Mouse (Mus musculus) cerebellum, adult (tissue): ENCODE measurements around the gene Eef1a1.
"Not testable (repeated sequence)": the region's sequence is repeated elsewhere in the genome, so short reads cannot be mapped to it uniquely, and the experiment has no call there.

Source experiments
- ATAC-seq: cut with Nextera tagmentation; 2 replicates; pipeline ENCODE4 v1.9.2; 2017; ENCODE audit warnings: mild to moderate bottlenecking, moderate library complexity, mixed read lengths; ENCODE audit not compliant: insufficient number of reproducible peaks, low FRiP score, low TSS enrichment

Gene Eef1a1

GRCm38 (mm10) chr9:78488890-78489420, at the start of gene Eef1a1:
TSS of gene Eef1a1 (minus strand) at chr9:78489151.
- peak; percentile 31; the same call in 1 of the 2 replicates for ATAC-seq

GRCm38 (mm10) chr9:78538421-78538820, 49.5 kb upstream of the Eef1a1 start:
- no peak for ATAC-seq

DNA sequence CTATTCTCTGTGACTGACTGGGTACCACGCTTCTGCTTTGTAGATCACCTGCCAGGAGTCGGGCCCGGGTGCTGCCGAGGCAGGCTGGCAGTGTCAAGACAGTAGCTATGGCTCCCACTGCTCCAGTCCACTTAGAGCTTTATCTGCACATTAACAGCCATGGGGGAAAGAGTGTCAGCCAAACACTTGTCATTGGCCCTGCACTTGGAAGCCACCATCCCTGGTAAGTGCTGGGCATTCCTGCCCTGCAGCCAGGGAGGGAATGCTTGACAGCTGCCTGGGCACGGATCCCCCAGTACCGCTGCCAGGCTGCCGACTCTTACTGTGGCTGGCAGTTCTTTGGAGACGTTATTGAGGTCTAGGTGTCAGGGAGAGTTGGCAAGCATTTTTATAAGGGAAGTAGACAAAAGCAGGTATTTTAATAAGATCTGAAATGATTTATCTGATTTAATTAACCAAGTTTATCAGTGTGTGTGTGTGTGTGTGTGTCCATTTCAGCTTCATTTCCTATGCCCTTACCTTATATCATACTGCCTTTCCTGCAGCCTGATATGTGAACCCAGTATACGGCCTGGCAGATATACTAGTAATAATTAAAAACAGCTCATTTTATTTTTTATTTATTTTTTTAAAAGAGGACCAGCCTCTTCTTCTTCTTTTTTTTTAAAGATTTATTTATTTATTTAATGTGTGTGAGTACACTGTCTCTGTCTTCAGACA, 48.4 kb upstream of the Eef1a1 start:
- peak; percentile 81 for ATAC-seq

DNA sequence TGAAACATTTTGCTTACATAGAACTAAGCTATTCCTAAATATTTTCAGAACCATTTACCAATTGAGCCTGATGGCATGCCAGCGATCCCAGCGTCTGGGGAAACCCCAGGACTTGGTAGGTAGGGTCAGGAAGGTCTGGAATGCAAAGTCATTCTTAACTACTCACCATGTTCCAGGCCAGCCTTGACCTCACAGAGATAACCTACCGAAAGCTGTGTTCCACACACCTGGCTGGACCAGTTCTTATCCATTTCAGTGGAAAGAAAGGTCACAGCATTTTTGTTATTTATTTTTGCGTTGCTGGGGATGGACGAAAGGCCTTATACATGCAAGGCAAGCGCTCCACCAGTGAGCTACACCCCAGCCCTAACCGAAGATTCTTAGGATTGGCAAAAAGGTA, 45.7 kb upstream of the Eef1a1 start:
- no peak for ATAC-seq

- no peak for ATAC-seq
These were observed 44.5 kb upstream of the Eef1a1 start for GRCm38 (mm10) chr9:78533296-78533935.

DNA sequence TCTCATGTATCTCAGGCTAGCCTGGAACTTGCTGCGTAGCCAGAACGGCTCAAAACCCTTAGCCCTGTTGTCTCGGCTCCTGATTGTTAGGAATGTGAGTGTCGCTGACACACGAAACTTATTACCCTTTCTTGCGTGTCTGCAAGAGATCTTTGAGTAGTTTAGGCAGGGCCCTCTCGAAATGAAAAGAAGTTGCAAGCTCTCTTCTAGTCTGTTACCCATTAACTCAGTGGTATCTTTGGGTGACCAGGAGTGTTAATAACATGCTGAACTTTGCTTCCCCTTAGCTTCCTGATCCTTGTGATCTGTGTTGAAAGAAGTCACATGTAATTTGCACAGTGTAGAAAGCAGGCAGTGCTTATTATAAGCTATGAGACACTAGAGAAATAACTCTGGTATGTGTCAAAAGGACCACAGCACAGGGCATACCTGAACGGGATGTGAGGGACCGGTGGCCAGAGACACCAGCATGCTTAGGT, 43.4 kb upstream of the Eef1a1 start:
- ATAC-seq: no peak

DNA sequence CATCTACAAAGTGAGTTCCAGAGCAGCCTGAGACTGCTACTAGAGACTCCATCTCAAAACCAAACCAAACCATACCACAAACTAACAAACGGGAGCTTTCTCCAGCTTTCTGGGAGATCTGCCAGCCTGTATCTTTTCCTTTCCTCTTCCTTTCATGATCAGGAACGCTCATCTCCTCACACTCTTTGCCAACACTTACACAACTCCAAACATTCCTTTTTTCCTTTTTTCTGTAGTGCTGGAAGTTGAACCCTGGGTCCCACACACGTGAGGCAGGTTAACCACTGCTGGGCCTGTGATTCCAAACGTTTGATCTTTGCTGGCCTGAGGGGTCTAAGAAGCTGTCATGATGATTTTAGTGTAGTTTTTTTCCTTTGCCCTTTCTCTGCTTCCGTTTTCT, 42.9 kb upstream of the Eef1a1 start:
- ATAC-seq: no peak

- 0 out of 2 replicates have a peak, but pooled peaks have one; percentile 50 for ATAC-seq
These were observed 38.9 kb upstream of the Eef1a1 start for GRCm38 (mm10) chr9:78527767-78528381.

- peak; percentile 84 for ATAC-seq
These were observed 38.4 kb upstream of the Eef1a1 start for GRCm38 (mm10) chr9:78527301-78527761.

DNA sequence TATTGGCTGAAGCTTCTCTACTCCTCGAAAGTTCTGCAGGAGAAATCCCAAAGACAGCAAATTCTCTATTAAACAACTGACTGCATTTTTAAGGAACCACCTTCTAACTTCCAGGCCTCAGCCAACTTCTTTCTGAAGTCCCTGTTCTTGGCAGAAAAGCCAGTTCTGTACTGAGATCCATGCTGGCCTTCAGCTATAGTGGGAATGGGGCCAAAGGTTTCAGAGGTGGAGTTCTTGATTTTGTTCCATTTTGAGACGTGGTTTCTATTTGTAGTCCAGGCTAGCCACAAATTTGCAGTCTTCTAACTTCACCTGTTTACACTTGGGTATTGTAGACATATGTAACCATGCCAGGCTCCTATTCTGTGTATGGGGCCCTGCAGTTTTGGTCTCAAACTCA, 37.3 kb upstream of the Eef1a1 start:
- ATAC-seq: no peak

DNA sequence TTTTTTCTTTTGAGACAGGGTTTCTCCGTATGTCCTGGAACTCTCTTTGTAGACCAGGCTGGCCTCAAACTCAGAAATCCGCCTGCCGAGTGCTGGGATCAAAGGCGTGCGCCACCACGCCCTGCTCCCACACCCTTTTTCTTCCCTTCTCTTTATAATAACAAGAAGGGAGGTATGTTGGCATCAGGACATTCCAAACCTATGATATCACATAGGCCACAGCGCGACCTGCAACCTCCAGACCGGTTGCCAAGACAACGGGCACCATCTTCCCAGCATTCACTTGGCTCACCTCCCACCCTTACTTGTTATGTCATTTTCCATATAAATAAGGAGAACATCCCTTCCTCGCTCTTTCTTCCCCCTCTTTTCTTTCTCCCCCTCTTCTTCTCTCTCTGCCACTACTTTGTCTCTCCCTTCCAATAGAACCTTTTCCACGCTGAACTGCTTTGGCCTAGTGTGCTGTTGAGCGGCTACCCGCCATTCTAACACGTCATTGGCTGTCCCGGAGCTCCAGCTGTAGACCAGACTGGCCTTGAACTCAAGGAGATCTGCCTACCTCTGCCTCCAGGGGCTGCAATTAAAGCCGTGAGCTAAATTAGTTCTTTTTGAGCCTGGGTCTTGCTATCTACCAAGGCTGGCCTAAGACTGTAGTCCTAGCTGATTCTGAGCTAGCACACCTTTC, 36.6 kb upstream of the Eef1a1 start:
- no peak for ATAC-seq

DNA sequence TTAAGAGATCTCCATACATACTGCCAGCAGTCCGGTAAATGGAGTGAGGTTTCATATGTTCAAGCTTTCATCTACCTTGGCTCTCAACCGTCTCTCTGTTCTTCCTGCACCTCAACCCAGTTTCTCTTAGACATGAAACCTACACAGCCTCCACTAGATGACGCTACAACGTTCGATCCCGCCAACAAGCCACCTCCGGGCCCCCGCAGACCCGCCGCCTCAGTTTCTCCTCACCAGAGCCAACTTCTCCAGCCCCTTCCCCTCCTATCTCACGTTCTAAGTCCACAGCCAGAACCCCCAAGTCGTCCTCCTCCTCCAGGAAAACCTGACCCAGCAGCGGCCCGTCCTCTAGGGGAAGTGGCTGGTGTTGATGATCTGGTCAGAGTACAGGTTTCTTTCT, 32.7 kb upstream of the Eef1a1 start:
- no peak for ATAC-seq

GRCm38 (mm10) chr9:78520780-78521601, 32.0 kb upstream of the Eef1a1 start:
- ATAC-seq: peak; percentile 70

DNA sequence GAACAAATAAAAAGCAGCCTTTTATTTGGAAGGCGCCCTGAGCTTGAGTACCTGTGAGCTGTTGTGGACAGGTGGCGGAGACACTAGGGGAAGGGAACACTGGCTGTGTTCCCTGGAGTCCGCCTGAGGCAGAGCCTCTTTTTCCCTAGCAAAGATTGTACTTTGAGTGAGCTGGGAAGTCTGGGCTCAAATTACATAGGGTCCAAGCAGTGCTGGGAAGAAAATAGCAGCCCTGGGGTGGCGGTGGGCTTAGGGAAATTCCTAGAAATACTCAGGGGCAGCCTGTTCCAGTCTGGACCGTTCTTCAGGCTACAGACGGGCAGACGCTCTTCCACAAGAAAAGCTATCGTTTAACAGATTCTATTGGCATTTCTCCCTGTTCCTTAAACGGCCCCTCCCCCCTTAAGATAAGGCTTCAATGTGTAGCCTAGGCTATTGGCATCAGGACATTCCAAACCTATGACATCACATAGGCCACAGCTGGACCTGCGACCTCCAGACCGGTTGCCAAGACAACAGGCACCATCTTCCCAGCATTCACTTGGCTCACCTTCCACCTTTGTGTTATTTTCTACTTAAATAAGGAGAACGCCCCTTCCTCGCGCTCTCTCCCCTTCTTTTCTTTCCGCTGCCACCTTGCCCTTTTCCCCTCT, 31.3 kb upstream of the Eef1a1 start:
- ATAC-seq: no peak; the same call in 1 of the 2 replicates

DNA sequence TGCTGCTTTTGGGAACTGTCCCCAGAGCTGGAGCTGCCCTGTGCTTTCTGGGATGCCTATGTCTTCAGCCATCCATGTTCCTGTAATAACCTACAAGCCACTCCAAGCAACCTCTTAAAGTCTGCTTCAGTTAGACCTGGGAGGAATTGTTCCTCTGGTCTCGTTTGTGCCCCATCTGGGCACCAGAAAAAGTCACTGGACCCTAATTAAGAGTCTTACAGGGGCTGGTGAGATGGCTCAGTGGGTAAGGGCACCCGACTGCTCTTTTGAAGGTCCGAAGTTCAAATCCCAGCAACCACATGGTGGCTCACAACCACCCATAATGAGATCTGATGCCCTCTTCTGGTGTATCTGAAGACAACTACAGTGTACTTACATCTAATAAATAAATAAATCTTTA, 28.3 kb upstream of the Eef1a1 start:
- not testable (repeated sequence) for ATAC-seq

- no peak for ATAC-seq
These were observed 27.2 kb upstream of the Eef1a1 start for GRCm38 (mm10) chr9:78516125-78516524.

DNA sequence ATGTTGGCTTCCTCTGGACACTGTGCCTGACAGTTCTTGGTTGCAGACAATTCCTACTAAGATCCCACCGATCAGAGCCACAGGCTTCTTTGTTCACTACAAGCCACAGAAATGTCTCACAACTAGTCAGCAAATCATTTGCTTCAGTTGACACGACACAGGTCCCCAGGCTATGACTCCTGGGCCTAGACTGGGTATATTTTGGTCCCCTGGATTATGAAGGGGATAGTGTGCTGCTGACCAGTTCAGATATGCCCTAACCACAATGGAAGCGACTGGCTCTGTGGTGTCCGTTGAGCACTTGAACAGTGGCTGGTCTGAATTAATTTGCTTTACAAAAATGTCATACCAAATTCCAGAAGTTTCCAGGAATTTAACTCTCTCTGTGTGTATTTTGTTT, 25.7 kb upstream of the Eef1a1 start:
- ATAC-seq: no peak

DNA sequence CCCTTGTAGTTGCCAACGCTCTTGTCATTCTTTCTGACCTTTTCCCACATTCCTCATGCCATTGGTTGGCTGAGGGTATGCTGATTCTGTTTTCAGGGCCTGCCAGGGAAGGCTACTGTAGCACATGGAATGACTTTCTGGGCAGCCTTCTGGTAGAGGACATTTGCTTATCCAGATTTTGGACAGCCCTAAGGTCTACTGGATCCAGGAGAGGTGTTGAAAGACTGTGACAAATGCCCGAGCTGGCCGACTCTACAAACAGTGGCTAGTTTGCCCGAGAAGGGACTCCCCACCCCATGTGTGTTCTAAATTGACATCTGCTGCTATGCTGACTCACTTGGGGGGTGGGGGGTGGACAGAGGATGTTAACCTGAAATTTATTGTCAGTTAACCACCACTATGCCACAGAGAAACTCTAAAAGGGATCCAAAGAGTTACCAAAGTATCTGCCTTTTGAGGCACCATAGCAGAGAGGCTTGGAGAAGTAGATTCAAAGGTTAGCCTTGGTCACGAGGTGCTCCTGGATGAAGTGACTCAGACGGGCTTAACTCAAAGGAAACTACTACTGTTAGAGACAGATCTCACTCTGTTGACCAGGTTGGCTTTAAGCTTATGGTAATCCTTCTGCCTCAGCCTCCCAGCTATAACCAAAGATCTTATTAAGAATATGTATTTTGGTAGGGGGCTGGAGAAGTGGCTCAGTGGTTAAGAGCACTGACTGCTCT, 25.0 kb upstream of the Eef1a1 start:
- ATAC-seq: no peak
